Mouse (Mus musculus) lung, embryonic 16.5 days (tissue): ENCODE measurements around the gene Gm20716. TPM values are rescaled to one million over a fixed set of nuclear protein-coding genes. Genes with fewer than 3 reads are reported as not detected.

ENCODE experiments used
- ATAC-seq: fragments of 200-750 bp; cut with Nextera tagmentation; 2 replicates; pipeline ENCODE4 v1.8.0; 2017; ENCODE audit warnings: low read depth, mild to moderate bottlenecking, moderate library complexity
- H3K27ac ChIP-seq: fragments of 300-500 bp; sonication (generic); 2 replicates; pipeline ENCODE4 v1.5.1; 2014; ENCODE audit warnings: mild to moderate bottlenecking, control low read depth, low read length
- H3K27me3 ChIP-seq: fragments of 300-500 bp; sonication (generic); 2 replicates; pipeline ENCODE4 v1.6.1; 2014; ENCODE audit warnings: low read depth, low read length, mixed read lengths; ENCODE audit not compliant: control insufficient read depth, insufficient read depth
- H3K36me3 ChIP-seq: fragments of 300-500 bp; sonication (generic); 2 replicates; pipeline ENCODE4 v1.6.1; 2014; ENCODE audit warnings: low read length; ENCODE audit not compliant: control insufficient read depth, insufficient read depth
- H3K4me1 ChIP-seq: fragments of 300-500 bp; sonication (generic); replicated peaks from 2 replicates; pipeline ENCODE4 v1.6.1; 2014; ENCODE audit warnings: low read length, mixed read lengths; ENCODE audit not compliant: control insufficient read depth, insufficient read depth
- H3K4me2 ChIP-seq: fragments of 300-500 bp; sonication (generic); 2 replicates; pipeline ENCODE4 v1.6.1; 2014; ENCODE audit warnings: low read depth, low read length, control low read depth
- H3K4me3 ChIP-seq: fragments of 300-500 bp; sonication (generic); 2 replicates; pipeline ENCODE4 v1.5.1; 2014; ENCODE audit warnings: mild to moderate bottlenecking, low read length, control low read depth
- H3K9ac ChIP-seq: fragments of 300-500 bp; sonication (generic); 2 replicates; pipeline ENCODE4 v1.6.1; 2014; ENCODE audit warnings: low read length, control low read depth
- H3K9me3 ChIP-seq: fragments of 300-500 bp; sonication (generic); 2 replicates; pipeline ENCODE4 v1.6.1; 2016; ENCODE audit warnings: low read length; ENCODE audit not compliant: control insufficient read depth
- WGBS: fragments of 180-500 bp; shearing (Covaris S2); extraction: QIAGEN DNeasy Blood & Tissue Kit; methylation state at CpG from one replicate; pipeline ENCODE4 v1.1.7; 2014; 5-methylcytosine and 5-hydroxymethylcytosine counted together
- polyA plus RNA-seq: library from polyadenylated mRNA; unstranded; fragments of >200 nt; fragmentation: Nextera tagmentation; extraction: Ambion mirVana; gene quantifications from 2 replicates; pipeline ENCODE4 v1.2.1, GENCODE M21; 2015

The Gm20716 gene
- 14.7 and 15.3 TPM in 2 replicates for polyA plus RNA-seq

- peaks cover 21% of the 10 kb centered on the region for H3K4me1 ChIP-seq
- under 1% methylated on average over 72 of the region's 73 CpGs for WGBS
- peak within 1 kb of the TSS; percentile 91 for H3K27ac ChIP-seq
- peaks cover 14% of the 10 kb centered on the region for H3K36me3 ChIP-seq
- no peaks in the 10 kb centered on the region for H3K27me3 ChIP-seq
- H3K4me3 ChIP-seq = peak within 1 kb of the TSS; percentile 67
- H3K4me2 ChIP-seq = peak within 1 kb of the TSS; percentile 98
- H3K9ac ChIP-seq = peak within 1 kb of the TSS; percentile 77
- H3K9me3 ChIP-seq = no peaks in the 10 kb centered on the region
- ATAC-seq = peak; percentile 88
These were observed at the start of gene Gm20716, which contains the start of the genes Dpm1 and Mocs3 for GRCm38 (mm10) chr2:168230026-168230728. Gene Gm20716, minus strand, starts transcription at chr2:168230364. Gene Dpm1, minus strand, starts transcription at chr2:168230591. Gene Mocs3, plus strand, starts transcription at chr2:168230622.

GRCm38 (mm10) chr2:168274374-168274935 lies 44.3 kb upstream of the Gm20716 start:
- ATAC-seq = peak; percentile 51; the same call in 1 of the 2 replicates
- Histone ChIP-seq H3K4me3 (no peak overlapping the region), H3K9ac (no peak overlapping the region), H3K4me1 (no peaks in the 10 kb centered on the region), H3K27ac (no peak overlapping the region), H3K36me3 (no peaks in the 10 kb centered on the region), H3K9me3 (no peaks in the 10 kb centered on the region), H3K4me2 (no peak overlapping the region), H3K27me3 (peaks cover 52% of the 10 kb centered on the region)
- 8% methylated on average over 11 of the region's 11 CpGs for WGBS

GRCm38 (mm10) chr2:168273387-168273786 lies 43.2 kb upstream of the Gm20716 start:
- ATAC-seq = no peak
- no peaks in the 10 kb centered on the region for H3K4me1 ChIP-seq
- H3K27me3 ChIP-seq = peaks cover 43% of the 10 kb centered on the region
- no peaks in the 10 kb centered on the region for H3K9me3 ChIP-seq
- H3K4me3 ChIP-seq = no peak overlapping the region
- 31% methylated on average over 9 of the region's 9 CpGs for WGBS
- no peak overlapping the region for H3K27ac ChIP-seq
- H3K4me2 ChIP-seq = no peak overlapping the region
- no peak overlapping the region for H3K9ac ChIP-seq
- H3K36me3 ChIP-seq = no peaks in the 10 kb centered on the region

GRCm38 (mm10) chr2:168268033-168268432 lies 37.9 kb upstream of the Gm20716 start:
- H3K27me3 ChIP-seq = peaks cover 4% of the 10 kb centered on the region; the same call in 1 of the 2 replicates
- no peak for ATAC-seq
- H3K4me1 ChIP-seq = no peaks in the 10 kb centered on the region
- H3K9ac ChIP-seq = no peak overlapping the region
- H3K4me3 ChIP-seq = no peak overlapping the region
- no peak overlapping the region for H3K27ac ChIP-seq
- peak overlapping the region; percentile 4 for H3K4me2 ChIP-seq
- 25% methylated on average over 7 of the region's 7 CpGs for WGBS
- H3K9me3 ChIP-seq = no peaks in the 10 kb centered on the region
- H3K36me3 ChIP-seq = no peaks in the 10 kb centered on the region

- Histone ChIP-seq H3K27me3 (no peaks in the 10 kb centered on the region; the same call in 1 of the 2 replicates), H3K4me2 (no peak overlapping the region), H3K9me3 (no peaks in the 10 kb centered on the region), H3K36me3 (no peaks in the 10 kb centered on the region), H3K27ac (no peak overlapping the region), H3K4me1 (no peaks in the 10 kb centered on the region), H3K4me3 (no peak overlapping the region), H3K9ac (no peak overlapping the region)
- WGBS = 90% methylated on average over 10 of the region's 10 CpGs
- ATAC-seq = no peak
These were observed 30.7 kb upstream of the Gm20716 start for GRCm38 (mm10) chr2:168260900-168261299.

GRCm38 (mm10) chr2:168260124-168260523 lies 30.0 kb upstream of the Gm20716 start:
- no peak for ATAC-seq

GRCm38 (mm10) chr2:168259046-168259445 lies 28.9 kb upstream of the Gm20716 start:
- no peaks in the 10 kb centered on the region for H3K9me3 ChIP-seq
- ATAC-seq = no peak
- WGBS = 72% methylated on average over 8 of the region's 8 CpGs

More at GRCm38 (mm10) chr2:168260124-168260523, 30.0 kb upstream of the Gm20716 start:
- no peak overlapping the region for H3K27ac ChIP-seq
- WGBS = 62% methylated on average over 3 of the region's 3 CpGs
- no peak overlapping the region for H3K9ac ChIP-seq
- H3K4me2 ChIP-seq = no peak overlapping the region
- no peaks in the 10 kb centered on the region; the same call in 1 of the 2 replicates for H3K27me3 ChIP-seq
- no peak overlapping the region for H3K4me3 ChIP-seq
- H3K4me1 ChIP-seq = no peaks in the 10 kb centered on the region
- no peaks in the 10 kb centered on the region for H3K9me3 ChIP-seq
- no peaks in the 10 kb centered on the region for H3K36me3 ChIP-seq

GRCm38 (mm10) chr2:168257188-168257587 lies 27.0 kb upstream of the Gm20716 start:
- Histone ChIP-seq H3K9me3 (no peaks in the 10 kb centered on the region), H3K4me2 (no peak overlapping the region), H3K27me3 (no peaks in the 10 kb centered on the region), H3K4me1 (no peaks in the 10 kb centered on the region), H3K36me3 (no peaks in the 10 kb centered on the region), H3K4me3 (no peak overlapping the region), H3K9ac (no peak overlapping the region), H3K27ac (no peak overlapping the region)
- no peak for ATAC-seq
- 68% methylated on average over 4 of the region's 4 CpGs for WGBS

More at GRCm38 (mm10) chr2:168259046-168259445, 28.9 kb upstream of the Gm20716 start:
- Histone ChIP-seq H3K9ac (no peak overlapping the region), H3K4me3 (no peak overlapping the region), H3K4me2 (no peak overlapping the region), H3K27me3 (no peaks in the 10 kb centered on the region; the same call in 1 of the 2 replicates), H3K36me3 (no peaks in the 10 kb centered on the region), H3K4me1 (no peaks in the 10 kb centered on the region), H3K27ac (no peak overlapping the region)

GRCm38 (mm10) chr2:168256506-168256905 lies 26.3 kb upstream of the Gm20716 start:
- WGBS = 70% methylated on average over 3 of the region's 3 CpGs
- Histone ChIP-seq H3K4me1 (no peaks in the 10 kb centered on the region), H3K4me2 (no peak overlapping the region), H3K27me3 (no peaks in the 10 kb centered on the region), H3K4me3 (no peak overlapping the region), H3K9ac (no peak overlapping the region), H3K36me3 (no peaks in the 10 kb centered on the region), H3K9me3 (no peaks in the 10 kb centered on the region), H3K27ac (no peak overlapping the region)
- ATAC-seq = no peak
